Mouse (Mus musculus): ENCODE data around the gene Trak1. TPM values are rescaled to one million over a fixed set of nuclear protein-coding genes. Genes with fewer than 3 reads are reported as not detected.

The Trak1 gene
- total and polyA plus RNA-seq, 2 experiments from 2014 or later: 61.8 to 116 TPM

DNA sequence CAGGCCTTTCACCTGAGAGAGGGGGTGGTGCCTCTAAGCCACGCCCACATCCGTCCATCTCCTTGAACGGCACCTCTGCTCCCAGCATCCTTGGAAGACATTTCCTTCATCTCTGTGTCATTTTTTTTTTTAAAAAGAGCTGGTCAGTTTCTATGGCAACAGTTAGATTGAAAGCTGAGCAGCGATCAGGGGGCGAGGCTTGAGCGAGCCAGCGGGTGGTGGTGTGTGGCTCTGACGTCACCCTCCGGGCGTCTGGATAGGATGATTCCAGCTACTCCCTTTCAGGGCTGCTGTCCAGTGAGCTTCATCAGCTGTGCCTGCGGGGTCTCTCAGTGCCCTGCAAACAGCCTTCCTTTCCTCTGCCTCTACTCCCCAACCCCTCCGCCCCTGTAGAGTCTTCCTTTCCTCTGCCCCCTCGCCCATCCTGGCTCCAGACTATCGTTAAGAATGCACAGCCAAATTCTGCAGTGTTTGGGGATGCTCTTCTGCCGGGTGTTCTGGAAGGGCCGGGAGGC lies 105.9 kb downstream of the Trak1 start:
- Histone ChIP-seq H3K9me3 (ENCODE audit: low read length) (no peaks in the 10 kb centered on the region), H3K4me1 (ENCODE audit: insufficient read depth) (peaks cover 34% of the 10 kb centered on the region), H3K27me3 (ENCODE audit: insufficient read depth, low read length) (no peaks in the 10 kb centered on the region), H3K4me3 (ENCODE audit: low read depth, low read length) (peak overlapping the region; percentile 58), H3K9ac (peak overlapping the region; percentile 62), H3K4me2 (ENCODE audit: low read depth) (peak overlapping the region; percentile 66), H3K27ac (ENCODE audit: low read depth, low read length) (peak overlapping the region; percentile 95), H3K36me3 (ENCODE audit: insufficient read depth) (no peaks in the 10 kb centered on the region)
- ATAC-seq: peak; percentile 88
- DNase-seq: peak; percentile 95
- no peak for TF ChIP-seq CTCF (IDR thresholded peaks at IDR 0.05; ENCODE audit: low read depth)
- 12% methylated on average over 16 of the region's 16 CpGs for WGBS

DNA sequence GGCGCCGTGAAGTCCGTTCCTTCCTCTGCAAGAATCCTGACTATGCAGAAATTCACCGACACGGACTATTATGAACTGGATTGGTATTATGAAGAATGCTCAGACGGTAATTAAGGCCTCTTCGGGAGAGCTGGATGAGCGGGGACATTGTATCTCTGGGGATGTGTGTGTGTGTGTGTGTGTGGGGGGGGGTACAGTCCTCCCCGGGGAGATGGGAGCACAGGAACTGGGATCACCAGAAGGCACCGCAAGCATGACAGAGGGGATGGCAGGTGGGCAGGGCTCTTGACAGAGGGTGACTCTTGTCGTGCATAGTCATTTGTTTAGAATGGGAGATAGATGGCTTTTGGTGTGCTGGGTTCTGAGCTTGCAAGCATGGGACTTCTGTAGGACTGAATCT lies 106.4 kb downstream of the Trak1 start:
- Histone ChIP-seq H3K9ac (peak overlapping the region; percentile 62), H3K4me2 (ENCODE audit: low read depth) (peak overlapping the region; percentile 66), H3K27ac (ENCODE audit: low read depth, low read length) (peak overlapping the region; percentile 95), H3K36me3 (ENCODE audit: insufficient read depth) (no peaks in the 10 kb centered on the region), H3K4me1 (ENCODE audit: insufficient read depth) (peaks cover 30% of the 10 kb centered on the region), H3K27me3 (ENCODE audit: insufficient read depth, low read length) (no peaks in the 10 kb centered on the region), H3K4me3 (ENCODE audit: low read depth, low read length) (peak overlapping the region; percentile 58), H3K9me3 (ENCODE audit: low read length) (no peaks in the 10 kb centered on the region)
- 26% methylated on average over 11 of the region's 11 CpGs for WGBS
- peak; percentile 75 for DNase-seq
- peak; percentile 44 for ATAC-seq
- no peak for TF ChIP-seq CTCF (IDR thresholded peaks at IDR 0.05; ENCODE audit: low read depth)

DNA sequence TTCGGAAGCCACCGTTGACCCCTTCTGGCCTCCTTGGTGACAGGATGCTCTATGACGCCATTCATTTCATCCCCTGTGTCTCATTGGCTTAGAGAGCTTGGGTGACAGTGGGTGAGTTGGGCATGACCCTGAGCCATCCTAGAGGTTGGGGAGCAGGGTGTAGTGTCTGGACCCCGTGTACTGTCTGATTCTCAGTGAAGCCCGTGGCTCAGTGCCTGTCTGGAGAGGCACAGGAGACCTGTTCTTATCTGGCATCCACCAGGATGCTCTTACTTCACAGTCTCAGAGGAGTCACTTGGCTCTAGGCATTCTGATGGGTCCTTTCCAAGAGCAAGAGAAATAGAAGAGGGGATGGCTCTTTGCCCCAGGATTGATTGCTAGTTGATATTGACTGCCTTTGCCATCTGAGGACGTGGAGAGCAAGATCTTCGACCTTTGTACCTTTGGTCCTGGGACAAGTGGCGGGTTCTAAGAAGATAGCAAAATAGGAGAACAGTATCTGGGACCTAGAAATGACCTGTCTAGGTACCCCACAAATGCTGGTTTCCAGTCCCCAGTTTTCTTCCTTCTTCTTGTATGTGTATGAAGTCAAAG lies 107.9 kb downstream of the Trak1 start:
- Histone ChIP-seq H3K4me2 (ENCODE audit: low read depth) (peak overlapping the region; percentile 66), H3K9me3 (ENCODE audit: low read length) (no peaks in the 10 kb centered on the region), H3K4me3 (ENCODE audit: low read depth, low read length) (peak overlapping the region; percentile 58; the same call in 1 of the 2 replicates), H3K27ac (ENCODE audit: low read depth, low read length) (no peak overlapping the region), H3K9ac (no peak overlapping the region), H3K27me3 (ENCODE audit: insufficient read depth, low read length) (no peaks in the 10 kb centered on the region), H3K36me3 (ENCODE audit: insufficient read depth) (no peaks in the 10 kb centered on the region), H3K4me1 (ENCODE audit: insufficient read depth) (peaks cover 21% of the 10 kb centered on the region)
- TF ChIP-seq CTCF (IDR thresholded peaks at IDR 0.05; ENCODE audit: low read depth): no peak
- DNase-seq (no peak), ATAC-seq (no peak)
- WGBS: 95% methylated on average over 8 of the region's 8 CpGs

DNA sequence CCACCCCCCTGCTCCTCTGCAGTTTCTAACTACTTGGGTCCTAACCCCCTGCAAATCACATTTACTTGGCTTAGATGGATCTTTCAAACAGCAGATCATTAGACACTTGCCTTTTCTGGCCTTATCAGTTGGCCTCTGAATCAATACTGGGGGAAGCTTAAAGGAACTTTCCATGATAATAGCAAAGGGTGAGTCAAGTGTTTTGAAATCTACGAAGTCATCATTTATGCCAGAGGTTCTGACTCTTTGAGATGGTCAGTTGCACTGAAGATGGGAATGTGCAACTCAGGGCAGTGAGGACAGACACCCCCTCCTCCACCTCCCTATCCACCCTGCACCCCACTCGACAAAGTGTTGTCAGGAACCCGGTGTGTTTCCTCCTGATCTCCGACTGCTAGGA lies 108.5 kb downstream of the Trak1 start:
- Histone ChIP-seq H3K9ac (no peak overlapping the region), H3K4me2 (ENCODE audit: low read depth) (0 out of 2 replicates have a peak overlapping the region, but pooled peaks have one; percentile 2), H3K27ac (ENCODE audit: low read depth, low read length) (no peak overlapping the region), H3K4me1 (ENCODE audit: insufficient read depth) (peaks cover 16% of the 10 kb centered on the region; the same call in 1 of the 2 replicates), H3K27me3 (ENCODE audit: insufficient read depth, low read length) (no peaks in the 10 kb centered on the region), H3K9me3 (ENCODE audit: low read length) (no peaks in the 10 kb centered on the region), H3K4me3 (ENCODE audit: low read depth, low read length) (no peak overlapping the region), H3K36me3 (ENCODE audit: insufficient read depth) (no peaks in the 10 kb centered on the region)
- ATAC-seq (no peak), DNase-seq (no peak)
- 95% methylated on average over 4 of the region's 4 CpGs for WGBS
- no peak for TF ChIP-seq CTCF (IDR thresholded peaks at IDR 0.05; ENCODE audit: low read depth)

DNA sequence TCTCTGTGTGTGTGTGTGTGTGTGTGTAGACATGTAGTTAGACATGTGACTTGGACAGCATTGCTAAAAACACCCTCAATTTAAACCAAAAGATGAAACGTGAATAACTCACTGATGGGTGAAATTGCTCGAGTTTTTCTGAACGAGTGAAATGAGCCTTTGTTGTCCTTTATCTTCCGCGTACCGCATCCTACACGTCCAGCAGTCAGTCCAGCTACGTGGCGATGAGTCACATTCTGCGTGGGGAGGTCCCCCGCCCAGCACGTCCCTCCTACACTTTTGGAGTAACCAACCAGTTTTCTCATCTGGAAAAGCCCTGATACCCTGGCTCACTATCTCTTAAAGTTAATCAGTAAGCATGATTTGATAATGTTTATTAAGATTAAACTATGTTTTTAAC lies 116.9 kb downstream of the Trak1 start:
- no peak overlapping the region for H3K9ac ChIP-seq
- 0 out of 2 replicates have a peak overlapping the region, but pooled peaks have one; percentile 24 for H3K27ac ChIP-seq (ENCODE audit: low read depth, low read length)
- H3K36me3 ChIP-seq (ENCODE audit: insufficient read depth): 0 out of 2 replicates have a peak, but pooled peaks cover 2% of the 10 kb centered on the region
- ATAC-seq: no peak
- DNase-seq: no peak
- no peak overlapping the region for H3K4me3 ChIP-seq (ENCODE audit: low read depth, low read length)
- no peaks in the 10 kb centered on the region for H3K9me3 ChIP-seq (ENCODE audit: low read length)
- 76% methylated on average over 12 of the region's 12 CpGs for WGBS
- H3K27me3 ChIP-seq (ENCODE audit: insufficient read depth, low read length): no peaks in the 10 kb centered on the region
- TF ChIP-seq CTCF (IDR thresholded peaks at IDR 0.05; ENCODE audit: low read depth): no peak
- H3K4me1 ChIP-seq (ENCODE audit: insufficient read depth): no peaks in the 10 kb centered on the region
- no peak overlapping the region for H3K4me2 ChIP-seq (ENCODE audit: low read depth)

DNA sequence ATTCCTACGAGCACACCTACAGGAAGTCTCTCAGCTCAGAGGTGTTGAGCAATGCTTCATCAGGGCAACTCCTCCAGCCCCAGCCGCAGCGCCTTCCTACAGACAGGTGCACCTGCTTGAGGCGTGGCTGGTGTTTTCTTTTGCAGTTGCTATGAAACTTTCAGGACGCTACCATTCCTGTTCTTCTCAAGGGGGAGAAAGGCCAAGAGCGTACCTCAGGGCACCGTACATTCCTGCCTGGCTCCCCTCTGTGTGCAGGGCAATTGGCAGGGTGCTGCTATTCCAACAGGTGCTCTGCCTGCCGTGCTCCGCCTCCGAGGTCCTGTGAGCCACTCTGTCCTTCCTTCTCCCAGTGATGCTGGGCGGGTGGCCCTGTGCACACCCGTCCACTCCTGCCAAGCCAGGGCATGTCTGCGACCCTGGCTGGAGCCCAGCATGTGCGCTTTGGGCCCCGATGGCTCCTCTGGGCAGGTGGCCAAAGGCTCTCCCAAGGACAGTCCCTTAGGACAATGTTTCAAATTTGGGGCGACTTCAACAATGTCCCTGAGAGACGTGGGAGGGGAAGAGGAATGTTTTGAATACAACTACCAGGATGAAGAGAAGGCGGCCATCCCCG lies 118.4 kb downstream of the Trak1 start:
- no peak overlapping the region for H3K27ac ChIP-seq (ENCODE audit: low read depth, low read length)
- TF ChIP-seq CTCF (IDR thresholded peaks at IDR 0.05; ENCODE audit: low read depth): no peak
- no peak overlapping the region for H3K4me3 ChIP-seq (ENCODE audit: low read depth, low read length)
- no peak overlapping the region for H3K4me2 ChIP-seq (ENCODE audit: low read depth)
- H3K9ac ChIP-seq: no peak overlapping the region
- H3K36me3 ChIP-seq (ENCODE audit: insufficient read depth): 0 out of 2 replicates have a peak, but pooled peaks cover 2% of the 10 kb centered on the region
- 75% methylated on average over 19 of the region's 19 CpGs for WGBS
- H3K9me3 ChIP-seq (ENCODE audit: low read length): no peaks in the 10 kb centered on the region
- DNase-seq (no peak), ATAC-seq (no peak)
- H3K4me1 ChIP-seq (ENCODE audit: insufficient read depth): no peaks in the 10 kb centered on the region
- H3K27me3 ChIP-seq (ENCODE audit: insufficient read depth, low read length): no peaks in the 10 kb centered on the region

DNA sequence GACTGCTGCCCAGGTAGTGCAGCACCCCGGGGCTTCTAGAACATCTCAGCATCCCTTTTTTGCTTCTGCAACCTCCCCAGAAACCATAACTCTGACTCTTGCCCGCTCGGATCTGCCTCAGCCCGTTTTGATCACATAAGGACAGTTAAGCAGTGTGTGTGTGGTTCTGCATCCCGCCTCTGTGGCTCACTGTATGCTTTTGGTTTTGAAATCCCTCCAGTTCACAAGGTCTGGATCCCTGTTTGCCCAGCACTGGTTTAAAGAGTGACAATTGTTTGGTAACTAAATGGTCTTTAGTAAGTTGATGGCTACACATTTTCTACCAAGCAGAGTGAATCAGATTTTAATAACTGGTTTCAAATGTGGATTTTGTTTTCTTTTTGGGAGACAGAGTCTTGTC lies 119.2 kb downstream of the Trak1 start:
- 91% methylated on average over 5 of the region's 5 CpGs for WGBS
- Histone ChIP-seq H3K4me2 (ENCODE audit: low read depth) (no peak overlapping the region), H3K27me3 (ENCODE audit: insufficient read depth, low read length) (no peaks in the 10 kb centered on the region), H3K4me1 (ENCODE audit: insufficient read depth) (no peaks in the 10 kb centered on the region), H3K9me3 (ENCODE audit: low read length) (no peaks in the 10 kb centered on the region), H3K27ac (ENCODE audit: low read depth, low read length) (no peak overlapping the region), H3K9ac (no peak overlapping the region), H3K4me3 (ENCODE audit: low read depth, low read length) (no peak overlapping the region), H3K36me3 (ENCODE audit: insufficient read depth) (0 out of 2 replicates have a peak, but pooled peaks cover 2% of the 10 kb centered on the region)
- ATAC-seq (no peak), DNase-seq (no peak)
- TF ChIP-seq CTCF (IDR thresholded peaks at IDR 0.05; ENCODE audit: low read depth): no peak
